Mouse (Mus musculus) megakaryocyte, adult 5-6 weeks (primary cell): Measurements from ENCODE around the gene Tmem158. TPM values are rescaled to one million over a fixed set of nuclear protein-coding genes. Genes with fewer than 3 reads are reported as not detected.

Experiments used
- total RNA-seq, 2 experiments: library from RNA; stranded (forward) in 1 of 2; stranded (reverse) in 1 of 2; fragments of 153-499, 151-499 nt in 1 of 2; fragments of 221-1000, 200-1000 nt in 1 of 2; gene quantifications; 2 replicates each; pipeline versions ENCODE4 v1.2.3 to v1.2.4; 2015 to 2017

The Tmem158 gene
- total RNA-seq, 2 experiments from 2014 or later: 0.22 TPM; not detected in 1

Other genes starting within 250 kb of the Tmem158 start
- gene Tmem42, start 239.4 kb downstream of the Tmem158 start, total RNA-seq (2015): 6.4 and 7.9 TPM in 2 replicates
- 2.1 and 2.2 TPM in 2 replicates for gene Tmem42, start 239.4 kb downstream of the Tmem158 start, total RNA-seq (2017)
- not detected in 2 replicates for gene Tgm4, start 226.0 kb downstream of the Tmem158 start, total RNA-seq (2015)
- gene Tgm4, start 226.0 kb downstream of the Tmem158 start, total RNA-seq (2017): 0.15 TPM in 1 of 2 replicates, not detected in the other
- gene Zdhhc3, start 147.6 kb downstream of the Tmem158 start, total RNA-seq (2015): 32.6 and 45.7 TPM in 2 replicates
- 33.0 and 39.0 TPM in 2 replicates for gene Zdhhc3, start 147.6 kb downstream of the Tmem158 start, total RNA-seq (2017)
- 38.2 and 44.3 TPM in 2 replicates for gene Exosc7, start 147.5 kb downstream of the Tmem158 start, total RNA-seq (2015)
- gene Exosc7, start 147.5 kb downstream of the Tmem158 start, total RNA-seq (2017): 39.0 and 40.2 TPM in 2 replicates
- not detected in 2 replicates for gene Clec3b, start 109.8 kb downstream of the Tmem158 start, total RNA-seq (2015)
- not detected in 2 replicates for gene Clec3b, start 109.8 kb downstream of the Tmem158 start, total RNA-seq (2017)
- gene Cdcp1, start 44.7 kb downstream of the Tmem158 start, total RNA-seq (2015): not detected in 2 replicates
- gene Cdcp1, start 44.7 kb downstream of the Tmem158 start, total RNA-seq (2017): not detected in 2 replicates
- gene Lars2, start 106.2 kb upstream of the Tmem158 start, total RNA-seq (2015): 2,599 and 2,847 TPM in 2 replicates
- gene Lars2, start 106.2 kb upstream of the Tmem158 start, total RNA-seq (2017): 12.8 and 16.2 TPM in 2 replicates
- 47.3 and 50.7 TPM in 2 replicates for gene Limd1, start 217.9 kb upstream of the Tmem158 start, total RNA-seq (2015)
- 48.5 and 49.2 TPM in 2 replicates for gene Limd1, start 217.9 kb upstream of the Tmem158 start, total RNA-seq (2017)